Mouse (Mus musculus) small intestine, adult 2 months (tissue): Measurements from ENCODE around the gene Ppm1h.

Source experiments
- CTCF ChIP-seq: fragments of 200-500 bp; IDR thresholded peaks from 2 replicates; pipeline ENCODE4 v1.5.1; 2012; ENCODE audit warnings: low read depth, mild to moderate bottlenecking, control low read depth, inconsistent platforms, low read length, moderate library complexity, mixed read lengths; ENCODE audit not compliant: insufficient replicate concordance, insufficient read length; ENCODE audit errors: extremely low read depth
- POLR2A ChIP-seq: fragments of 200-500 bp; IDR thresholded peaks from 2 replicates; pipeline ENCODE4 v1.6.1; 2012; ENCODE audit warnings: low read depth, mild to moderate bottlenecking, control low read depth, inconsistent platforms, low read length, moderate library complexity

DNA sequence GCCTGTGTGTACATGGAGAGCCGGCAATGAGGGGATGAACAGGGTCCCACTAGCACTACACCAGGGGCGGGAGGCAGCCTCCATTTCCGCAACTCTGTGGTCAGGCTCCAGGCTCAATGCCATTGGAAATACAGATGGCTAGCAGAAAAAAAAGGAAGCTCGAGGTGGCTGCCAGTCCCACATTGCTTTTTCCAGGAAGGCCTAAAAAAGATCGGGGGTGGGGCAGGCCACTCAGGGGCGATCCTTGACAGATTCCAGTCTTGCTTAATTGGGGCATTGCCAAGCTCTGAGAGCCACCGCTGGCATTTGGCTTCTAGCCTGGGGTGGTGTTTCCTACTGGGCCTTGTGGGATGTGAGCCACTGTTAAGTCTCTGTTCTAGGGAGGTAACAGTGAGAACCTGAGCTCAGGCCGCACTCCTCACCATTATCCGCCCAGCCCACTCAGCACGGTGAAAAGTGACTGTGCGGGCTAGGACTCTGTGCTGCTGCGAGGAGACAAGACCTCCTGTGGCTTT lies 216.1 kb downstream of the Ppm1h start:
- no peak for TF ChIP-seq CTCF
- no peak for TF ChIP-seq POLR2A
